Mouse (Mus musculus) bone marrow, adult 2 months (tissue): Measurements from ENCODE around the gene Mri1. TPM values are rescaled to one million over a fixed set of nuclear protein-coding genes. Genes with fewer than 3 reads are reported as not detected.
A peak's percentile ranks its signal among the peaks of the same experiment; 100 is the strongest.

Experiments used
- H3K27ac ChIP-seq: fragments of 200-500 bp; 2 replicates; pipeline ENCODE4 v1.5.1; 2012; ENCODE audit warnings: low read depth, mild to moderate bottlenecking, control low read depth, inconsistent platforms, low read length; ENCODE audit not compliant: control insufficient read depth, poor library complexity, insufficient read depth
- H3K4me1 ChIP-seq: fragments of 200-500 bp; 2 replicates; pipeline ENCODE4 v1.6.1; 2011; ENCODE audit warnings: low read length; ENCODE audit not compliant: control insufficient read depth, insufficient read depth
- H3K4me3 ChIP-seq: fragments of 200-500 bp; replicated peaks from 2 replicates; pipeline ENCODE3; 2011; ENCODE audit warnings: mild to moderate bottlenecking, low read depth, low read length, control low read depth; ENCODE audit not compliant: control insufficient read depth
- CTCF ChIP-seq: fragments of 200-500 bp; IDR thresholded peaks from 2 replicates; pipeline ENCODE4 v1.5.1; 2011; ENCODE audit warnings: low read length, control low read depth; ENCODE audit not compliant: control insufficient read depth, insufficient read depth
- POLR2A ChIP-seq: fragments of 200-500 bp; IDR thresholded peaks from 2 replicates; pipeline ENCODE4 v1.6.1; 2011; ENCODE audit warnings: low read depth, mild to moderate bottlenecking, control low read depth, low read length, borderline replicate concordance; ENCODE audit not compliant: control insufficient read depth
- WGBS: fragments of 180-500 bp; shearing (Covaris S2); methylation state at CpG from one replicate; pipeline ENCODE4 v1.1.7; 2018; 5-methylcytosine and 5-hydroxymethylcytosine counted together
- polyA plus RNA-seq: library from polyadenylated mRNA; stranded (reverse); fragments of >200 nt; gene quantifications from 2 replicates; pipeline ENCODE4 v1.2.4, GENCODE M21; 2011; ENCODE audit warnings: low replicate concordance; ENCODE audit not compliant: missing spikeins, insufficient read depth, insufficient read length

The Mri1 gene
- polyA plus RNA-seq, 1 experiment = 26.0 TPM

- Histone ChIP-seq H3K27ac (peak overlapping the region; percentile 94), H3K4me1 (peaks cover 11% of the 10 kb centered on the region), H3K4me3 (peak overlapping the region; percentile 74)
- 18% methylated on average over 9 of the region's 9 CpGs for WGBS
- no peak for TF ChIP-seq CTCF
- TF ChIP-seq POLR2A = peak; percentile 56; the same call in 1 of the 2 replicates
Observed at GRCm38 (mm10) chr8:84202466-84202865, 54.7 kb downstream of the Mri1 start.

DNA sequence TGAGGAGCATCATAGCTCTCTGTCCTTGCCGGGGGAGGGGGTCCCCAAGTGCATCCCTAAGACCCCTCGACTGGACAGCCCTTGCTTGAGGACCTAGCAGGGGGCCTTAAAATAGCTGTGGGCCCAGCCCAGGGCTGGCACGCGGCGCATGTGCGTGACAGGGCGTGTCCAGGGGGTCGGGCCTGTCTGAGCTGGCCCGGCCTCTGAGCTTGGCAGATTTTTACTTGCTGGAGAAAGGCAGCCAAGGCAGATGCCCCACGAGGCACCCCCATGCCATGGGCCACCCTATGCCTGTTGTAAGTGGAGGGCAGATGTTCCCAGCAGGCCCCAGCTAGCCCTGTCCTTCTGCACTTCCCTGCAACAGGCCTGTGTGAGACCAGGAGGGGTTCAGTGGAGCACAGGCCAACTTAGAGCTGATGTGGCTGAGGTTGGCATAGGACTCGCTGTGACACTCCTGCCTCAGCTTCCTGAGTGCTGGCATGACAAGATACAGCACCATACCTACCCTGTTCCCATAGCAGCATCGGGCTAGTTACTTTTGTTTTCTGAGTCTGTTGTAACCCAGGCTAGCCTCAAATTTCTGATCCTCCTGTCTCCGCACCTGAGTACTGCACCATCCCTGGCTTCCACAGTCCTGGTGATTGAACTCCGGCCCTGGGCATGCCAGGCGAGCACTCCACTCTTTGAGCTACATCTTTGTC, 55.4 kb downstream of the Mri1 start:
- peaks cover 11% of the 10 kb centered on the region for H3K4me1 ChIP-seq
- TF ChIP-seq CTCF (peak; percentile 10; the same call in 1 of the 2 replicates), POLR2A (no peak)
- 17% methylated on average over 15 of the region's 15 CpGs for WGBS
- H3K27ac ChIP-seq = peak overlapping the region; percentile 94
- H3K4me3 ChIP-seq = peak overlapping the region; percentile 74

DNA sequence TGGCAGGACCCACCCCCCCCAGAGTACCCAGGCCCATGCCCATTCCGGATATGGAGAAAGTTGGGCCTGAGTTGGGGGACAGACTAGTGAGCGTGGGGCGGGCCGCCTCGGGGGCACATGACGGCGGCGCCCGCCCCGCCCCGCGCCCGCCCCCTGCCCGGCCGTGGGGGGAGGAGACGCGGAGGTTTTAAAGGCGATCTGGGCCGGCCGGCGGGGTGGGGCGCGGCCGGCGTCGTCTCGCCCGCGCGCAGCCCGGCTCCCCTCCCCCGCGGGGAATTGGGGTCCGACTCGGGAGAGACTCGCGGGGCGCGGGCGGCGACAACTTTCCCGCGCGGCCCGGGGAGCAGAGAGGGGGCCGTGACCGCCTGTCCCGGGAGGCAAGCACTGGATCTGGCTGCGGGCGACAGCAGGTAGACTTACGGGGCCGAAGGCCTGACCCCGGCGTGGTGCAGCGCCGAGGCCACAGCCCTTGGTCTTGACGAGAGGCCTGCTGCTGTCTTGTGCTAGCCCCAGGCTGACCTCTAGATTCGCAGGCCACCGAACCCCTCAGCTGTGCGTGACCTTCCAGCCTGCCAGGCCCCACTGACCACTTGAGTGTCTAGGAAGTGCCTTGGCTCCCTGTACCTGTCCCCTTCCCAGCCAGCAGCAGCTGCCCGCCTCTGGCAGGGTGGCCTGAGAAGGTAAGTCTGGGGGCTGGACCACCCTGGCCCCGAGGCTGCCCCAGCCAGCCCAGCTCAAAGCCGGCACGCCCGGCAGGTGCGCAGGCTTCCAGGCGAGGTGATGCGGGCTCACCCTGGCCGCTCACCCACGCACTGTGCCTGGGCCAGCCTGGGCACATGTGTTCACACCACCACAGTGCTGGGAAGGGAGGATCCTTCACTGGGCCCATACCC, 56.2 kb downstream of the Mri1 start:
- WGBS = under 1% methylated on average over 65 of the region's 70 CpGs
- no peak for TF ChIP-seq CTCF
- peak; percentile 50; the same call in 1 of the 2 replicates for TF ChIP-seq POLR2A
- Histone ChIP-seq H3K4me3 (peak overlapping the region; percentile 74), H3K27ac (peak overlapping the region; percentile 94), H3K4me1 (peaks cover 11% of the 10 kb centered on the region)

GRCm38 (mm10) chr8:84200126-84200555, 57.0 kb downstream of the Mri1 start:
- WGBS = 23% methylated on average over 8 of the region's 8 CpGs
- peaks cover 11% of the 10 kb centered on the region for H3K4me1 ChIP-seq

More at GRCm38 (mm10) chr8:84200126-84200555, 57.0 kb downstream of the Mri1 start:
- Histone ChIP-seq H3K27ac (no peak overlapping the region; the same call in 1 of the 2 replicates), H3K4me3 (no peak overlapping the region)
- no peak for TF ChIP-seq CTCF
- TF ChIP-seq POLR2A = no peak

Other genes with a start within 250 kb of the Mri1 start
- not detected in 2 replicates for gene 2210011C24Rik, start 245.2 kb downstream of the Mri1 start, polyA plus RNA-seq
- 2.7 TPM in 1 of 2 replicates, not detected in the other for gene Palm3, start 235.9 kb downstream of the Mri1 start, polyA plus RNA-seq
- gene Il27ra, start 214.7 kb downstream of the Mri1 start, polyA plus RNA-seq = 2.4 and 7.7 TPM in 2 replicates
- not detected in 2 replicates for gene Rln3, start 212.3 kb downstream of the Mri1 start, polyA plus RNA-seq
- 1.3 and 1.4 TPM in 2 replicates for gene Gm10643, start 192.2 kb downstream of the Mri1 start, polyA plus RNA-seq
- gene Rfx1, start 190.5 kb downstream of the Mri1 start, polyA plus RNA-seq = 12.2 and 20.7 TPM in 2 replicates
- 23.1 and 44.6 TPM in 2 replicates for gene Dcaf15, start 152.6 kb downstream of the Mri1 start, polyA plus RNA-seq
- gene Podnl1, start 131.3 kb downstream of the Mri1 start, polyA plus RNA-seq = 5.8 and 7.6 TPM in 2 replicates
- 10.9 and 18.5 TPM in 2 replicates for gene Cc2d1a, start 109.4 kb downstream of the Mri1 start, polyA plus RNA-seq
- gene 4930432K21Rik, start 109.3 kb downstream of the Mri1 start, polyA plus RNA-seq = not detected in 2 replicates
- gene Nanos3, start 72.1 kb downstream of the Mri1 start, polyA plus RNA-seq = 3.0 TPM in 1 of 2 replicates, not detected in the other
- gene Zswim4, start 20.3 kb downstream of the Mri1 start, polyA plus RNA-seq = 2.0 and 4.0 TPM in 2 replicates
- gene D8Ertd738e, start 7.6 kb downstream of the Mri1 start, polyA plus RNA-seq = 101 and 196 TPM in 2 replicates
- 9.4 and 27.9 TPM in 2 replicates for gene Ccdc130, start 13.1 kb upstream of the Mri1 start, polyA plus RNA-seq
- gene Cacna1a, start 131.1 kb upstream of the Mri1 start, polyA plus RNA-seq = 0.37 and 2.7 TPM in 2 replicates